Comparison of ENCODE assay signal across 9 mouse cellular contexts in genomic region chr2:120951208-120951607, GRCm38 (mm10). TPM values are rescaled to one million over a fixed set of nuclear protein-coding genes. Genes with fewer than 3 reads are reported as not detected.
DNase-seq lines count a peak whose midpoint lies in the region.
"Had no signal": no experiment of that assay in that cellular context is flagged by ENCODE, and none has a peak within 500 bp of the region (broad histone marks: within the 10 kb centered on the region; RNA-seq: fewer than 3 reads in every experiment).

No protein-coding gene starts in this region.

- DNase-seq in layer of hippocampus, adult 18-20 months (ENCODE audit: low spot score in 2 of 2): peak; percentile 37 to 45
- DNase-seq in layer of hippocampus, postnatal 25 days (ENCODE audit: extremely low spot score in 1 of 2, low spot score in 1 of 2): no peak
- peak; percentile 69 for DNase-seq in cerebellum, adult 9-11 months
- DNase-seq in kidney, postnatal 4 days: peak; percentile 7 to 32
- DNase-seq in right cerebral cortex, postnatal 10 days (ENCODE audit: low spot score in 2 of 2): peak; percentile 48 to 59
- DNase-seq in heart, postnatal 4 days: no peak
- no peak for DNase-seq in spleen, postnatal 36 days (ENCODE audit: low spot score in 2 of 2)
- DNase-seq in embryo, embryonic 9.5 days (ENCODE audit: extremely low spot score): no peak
- DNase-seq: spleen, adult 18-20 months had no signal

RNA-seq across cellular contexts. Expression of gene Ubr1, which starts 19.3 kb away (rescaled TPM):
- 10 to 100 TPM; 40.2 to 44.3 TPM for total RNA-seq in layer of hippocampus, adult 18-20 months (2021)
- 10 to 100 TPM; 42.0 to 46.7 TPM for total RNA-seq in layer of hippocampus, postnatal 25 days (2021)
- total RNA-seq in heart, postnatal 4 days (2021): 10 to 100 TPM; 27.4 to 27.5 TPM

RNA-seq across cellular contexts. Expression of gene Tmem62, which starts 25.6 kb away (rescaled TPM):
- 10 to 100 TPM; 22.0 to 23.1 TPM for total RNA-seq in layer of hippocampus, adult 18-20 months (2021)
- total RNA-seq in layer of hippocampus, postnatal 25 days (2021): 10 to 100 TPM; 21.8 to 27.5 TPM
- total RNA-seq in heart, postnatal 4 days (2021): 1 to 10 TPM; 1.8 to 2.3 TPM

RNA-seq across cellular contexts. Expression of gene Ccndbp1, which starts 57.0 kb away (rescaled TPM):
- total RNA-seq in layer of hippocampus, adult 18-20 months (2021): 10 to 100 TPM; 57.6 to 64.0 TPM
- total RNA-seq in layer of hippocampus, postnatal 25 days (2021): 10 to 100 TPM; 58.4 to 58.8 TPM
- total RNA-seq in heart, postnatal 4 days (2021): 10 to 100 TPM; 26.1 to 29.3 TPM

Comparison
In these comparisons a context has a peak if more than half of its experiments do, and no peak if none do; other contexts are left out.
1. DNase-seq: peak in layer of hippocampus, adult 18-20 months (2 of 2), cerebellum, adult 9-11 months (single experiment), kidney, postnatal 4 days (2 of 2) and right cerebral cortex, postnatal 10 days (2 of 2); none in layer of hippocampus, postnatal 25 days (0 of 2), heart, postnatal 4 days (single experiment), spleen, postnatal 36 days (0 of 2) and embryo, embryonic 9.5 days (single experiment).
2. RNA of gene Tmem62, which starts 25.6 kb away (total RNA-seq): 21.8 to 27.5 TPM in layer of hippocampus, postnatal 25 days and 22.0 to 23.1 TPM in layer of hippocampus, adult 18-20 months; 1.8 to 2.3 TPM in heart, postnatal 4 days; every median in the first group is over 4 times any median in the second.